Mouse (Mus musculus) ES-Bruce4 (cell line): ENCODE results near the gene Lhfpl2. TPM values are rescaled to one million over a fixed set of nuclear protein-coding genes. Genes with fewer than 3 reads are reported as not detected.
"Not testable (repeated sequence)": the region's sequence is repeated elsewhere in the genome, so short reads cannot be mapped to it uniquely, and the experiment has no call there.

Source experiments
- H3K27ac ChIP-seq: 2 replicates; pipeline ENCODE4 v1.5.1; 2012; ENCODE audit warnings: low read length, inconsistent platforms; ENCODE audit not compliant: insufficient read depth
- H3K27me3 ChIP-seq: 2 replicates; pipeline ENCODE4 v1.6.1; 2012; ENCODE audit warnings: mild to moderate bottlenecking, low read length, inconsistent platforms; ENCODE audit not compliant: control insufficient read depth, poor library complexity, insufficient read depth, severe bottlenecking
- H3K36me3 ChIP-seq: 2 replicates; pipeline ENCODE4 v1.6.1; 2012; ENCODE audit warnings: inconsistent platforms, mild to moderate bottlenecking, low read length, moderate library complexity; ENCODE audit not compliant: control insufficient read depth, poor library complexity, insufficient read depth, severe bottlenecking
- H3K4me1 ChIP-seq: one replicate; pipeline ENCODE4 v1.8.1; 2011; ENCODE audit warnings: low read length; ENCODE audit not compliant: control insufficient read depth, insufficient read depth
- H3K4me3 ChIP-seq: 2 replicates; pipeline ENCODE4 v1.5.1; 2011; ENCODE audit warnings: low read depth, mild to moderate bottlenecking, low read length
- H3K9ac ChIP-seq: 2 replicates; pipeline ENCODE4 v1.6.1; 2012; ENCODE audit warnings: low read depth, mild to moderate bottlenecking, inconsistent platforms; ENCODE audit not compliant: poor library complexity, severe bottlenecking
- H3K9me3 ChIP-seq: replicated peaks from 2 replicates; pipeline ENCODE4 v1.6.1; 2012; ENCODE audit warnings: mild to moderate bottlenecking, low read length, inconsistent platforms; ENCODE audit not compliant: control insufficient read depth, poor library complexity, insufficient read depth, severe bottlenecking
- CTCF ChIP-seq: IDR thresholded peaks from one replicate; pipeline ENCODE4 v1.8.1; 2011; ENCODE audit warnings: low read depth, low read length
- EP300 ChIP-seq: IDR thresholded peaks from 2 replicates; pipeline ENCODE4 v1.6.1; 2011; ENCODE audit warnings: low read depth, low read length; ENCODE audit not compliant: insufficient read depth
- POLR2A ChIP-seq: IDR thresholded peaks from one replicate; pipeline ENCODE4 v1.8.1; 2011; ENCODE audit warnings: low read length; ENCODE audit not compliant: insufficient read depth
- polyA plus RNA-seq: library from polyadenylated mRNA; stranded (reverse); fragments of >200 nt; gene quantifications from 2 replicates; pipeline ENCODE4 v1.2.4, GENCODE M21; 2011; ENCODE audit warnings: low read depth; ENCODE audit not compliant: missing spikeins, insufficient read depth, insufficient read length

Lhfpl2 gene
- 12.5 and 13.3 TPM in 2 replicates for polyA plus RNA-seq

GRCm38 (mm10) chr13:94057563-94058560 lies at the start of gene Lhfpl2:
Lhfpl2 (plus strand) TSS chr13:94057796.
- H3K4me3 ChIP-seq, result peak within 1 kb of the TSS; percentile 91

DNA sequence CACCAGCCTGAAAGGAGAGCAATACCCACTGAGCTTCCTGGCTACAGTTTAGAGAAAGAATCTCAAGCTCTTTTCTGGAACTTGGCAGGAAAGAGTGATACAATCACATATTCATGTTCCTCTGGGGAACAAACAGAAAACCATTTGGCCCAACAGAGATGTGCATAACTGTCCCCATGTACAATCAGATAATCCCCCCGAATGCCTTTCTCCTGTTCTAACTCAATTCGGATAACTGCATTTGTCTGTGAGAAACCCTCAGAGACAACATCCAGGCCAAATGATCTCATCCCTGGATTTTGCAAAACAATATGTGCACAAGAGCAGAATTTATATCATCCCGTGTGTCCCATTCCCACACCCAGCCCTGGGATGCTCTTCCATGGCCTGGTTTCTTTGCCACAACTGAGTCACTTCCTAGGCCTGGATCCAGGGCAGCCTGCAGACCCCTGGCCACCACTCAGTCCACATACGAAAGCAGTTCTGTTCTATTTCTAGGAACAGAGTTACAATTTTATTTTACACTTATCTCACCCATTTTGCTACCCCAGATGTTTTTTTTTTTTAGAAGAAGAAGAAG lies 45.5 kb upstream of the Lhfpl2 start:
- H3K4me3 ChIP-seq, result no peak overlapping the region
- H3K9ac ChIP-seq, result no peak overlapping the region
- TF ChIP-seq POLR2A (no peak), EP300 (no peak), CTCF (no peak)
- H3K27ac ChIP-seq, result no peak overlapping the region
- no peaks in the 10 kb centered on the region for H3K27me3 ChIP-seq
- H3K9me3 ChIP-seq, result 0 out of 2 replicates have a peak, but pooled peaks cover 3% of the 10 kb centered on the region
- no peaks in the 10 kb centered on the region for H3K36me3 ChIP-seq
- no peaks in the 10 kb centered on the region for H3K4me1 ChIP-seq

More at GRCm38 (mm10) chr13:94057563-94058560, at the start of gene Lhfpl2:
- Histone ChIP-seq H3K27ac (no peak within 1 kb of the TSS), H3K4me1 (no peaks in the 10 kb centered on the region), H3K9ac (peak within 1 kb of the TSS; percentile 88), H3K36me3 (no peaks in the 10 kb centered on the region), H3K9me3 (no peaks in the 10 kb centered on the region), H3K27me3 (peaks cover 3% of the 10 kb centered on the region)
- TF ChIP-seq EP300 (no peak), POLR2A (no peak), CTCF (no peak)

DNA sequence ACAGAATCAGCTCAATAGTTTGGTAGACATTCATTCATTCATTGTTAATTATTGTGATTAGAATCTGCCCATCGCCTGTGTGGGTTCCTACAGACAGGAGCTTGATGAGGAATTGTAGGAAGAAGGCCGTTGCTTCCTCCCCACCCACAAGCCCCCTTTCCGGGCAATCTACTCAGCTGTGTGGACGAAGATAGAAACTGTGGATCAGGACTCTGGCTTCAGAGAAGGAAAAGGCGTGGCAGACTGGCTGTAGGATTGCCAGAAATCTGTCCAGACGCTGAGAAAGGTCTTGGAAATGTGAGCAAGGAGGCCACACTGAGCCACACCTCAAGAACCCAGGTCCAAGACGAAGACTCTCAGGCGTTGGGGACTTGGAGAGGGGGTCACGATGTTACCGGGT lies 43.6 kb upstream of the Lhfpl2 start:
- H3K4me3 ChIP-seq, result no peak overlapping the region
- no peaks in the 10 kb centered on the region for H3K36me3 ChIP-seq
- TF ChIP-seq POLR2A (no peak), EP300 (no peak), CTCF (no peak)
- no peaks in the 10 kb centered on the region for H3K4me1 ChIP-seq
- no peak overlapping the region for H3K9ac ChIP-seq
- 0 out of 2 replicates have a peak, but pooled peaks cover 3% of the 10 kb centered on the region for H3K9me3 ChIP-seq
- H3K27ac ChIP-seq, result no peak overlapping the region
- no peaks in the 10 kb centered on the region for H3K27me3 ChIP-seq

GRCm38 (mm10) chr13:94024575-94024974 lies 33.0 kb upstream of the Lhfpl2 start:
- H3K4me3 ChIP-seq, H3K36me3 ChIP-seq, H3K27ac ChIP-seq, H3K9me3 ChIP-seq, H3K27me3 ChIP-seq, H3K9ac ChIP-seq, H3K4me1 ChIP-seq: not testable (repeated sequence)

- TF ChIP-seq EP300 (no peak), CTCF (no peak), POLR2A (no peak)
- no peak overlapping the region for H3K27ac ChIP-seq
- no peak overlapping the region for H3K9ac ChIP-seq
- H3K27me3 ChIP-seq, result no peaks in the 10 kb centered on the region
- no peaks in the 10 kb centered on the region for H3K36me3 ChIP-seq
- H3K4me3 ChIP-seq, result no peak overlapping the region
- no peaks in the 10 kb centered on the region; the same call in 1 of the 2 replicates for H3K9me3 ChIP-seq
- H3K4me1 ChIP-seq, result peaks cover 2% of the 10 kb centered on the region
Observed at GRCm38 (mm10) chr13:94029147-94029546, 28.4 kb upstream of the Lhfpl2 start.

DNA sequence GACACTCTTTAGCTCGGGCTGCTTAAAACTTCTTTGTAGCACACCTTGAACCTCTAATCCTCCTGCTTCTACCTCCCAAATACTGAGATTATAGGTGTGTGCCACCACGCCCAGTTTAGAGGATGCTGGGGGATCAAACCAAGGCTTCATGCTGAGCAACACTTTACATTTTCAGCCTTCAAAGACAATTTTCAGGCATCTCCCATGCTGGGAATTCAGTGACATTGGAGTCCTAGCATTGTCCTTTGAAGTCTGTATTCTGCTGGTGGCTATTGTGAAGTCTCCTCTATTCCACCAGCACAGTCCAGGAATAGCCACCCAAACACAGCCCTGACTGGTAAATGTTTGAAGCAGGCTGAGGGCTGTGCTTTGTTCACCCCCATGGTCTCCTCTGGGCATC lies 27.0 kb upstream of the Lhfpl2 start:
- H3K9ac ChIP-seq, result no peak overlapping the region
- no peak overlapping the region for H3K4me3 ChIP-seq
- H3K27me3 ChIP-seq, result no peaks in the 10 kb centered on the region
- H3K9me3 ChIP-seq, result no peaks in the 10 kb centered on the region
- H3K36me3 ChIP-seq, result no peaks in the 10 kb centered on the region
- H3K4me1 ChIP-seq, result peaks cover 2% of the 10 kb centered on the region
- TF ChIP-seq CTCF (no peak), POLR2A (no peak), EP300 (no peak)
- no peak overlapping the region for H3K27ac ChIP-seq
